Mouse (Mus musculus) heart, postnatal 0 days (tissue): ENCODE measurements around the gene Zbtb33.

Experiments used
- CTCF ChIP-seq: IDR thresholded peaks from 2 replicates; pipeline ENCODE4 v1.5.1; 2016; ENCODE audit warnings: antibody characterized with exemption, control low read depth, low read depth
- EP300 ChIP-seq: IDR thresholded peaks from 2 replicates; pipeline ENCODE4 v1.6.1; 2016; ENCODE audit warnings: antibody characterized with exemption, low read depth

- TF ChIP-seq CTCF (peak; percentile 47), EP300 (no peak)
Measured at GRCm38 (mm10) chrX:38181608-38182258, 7.9 kb upstream of the Zbtb33 start.
